Mouse (Mus musculus): Measurements from ENCODE around the gene Myo1a.
A peak's percentile ranks its signal among the peaks of the same experiment; 100 is the strongest.

The Myo1a gene

DNA sequence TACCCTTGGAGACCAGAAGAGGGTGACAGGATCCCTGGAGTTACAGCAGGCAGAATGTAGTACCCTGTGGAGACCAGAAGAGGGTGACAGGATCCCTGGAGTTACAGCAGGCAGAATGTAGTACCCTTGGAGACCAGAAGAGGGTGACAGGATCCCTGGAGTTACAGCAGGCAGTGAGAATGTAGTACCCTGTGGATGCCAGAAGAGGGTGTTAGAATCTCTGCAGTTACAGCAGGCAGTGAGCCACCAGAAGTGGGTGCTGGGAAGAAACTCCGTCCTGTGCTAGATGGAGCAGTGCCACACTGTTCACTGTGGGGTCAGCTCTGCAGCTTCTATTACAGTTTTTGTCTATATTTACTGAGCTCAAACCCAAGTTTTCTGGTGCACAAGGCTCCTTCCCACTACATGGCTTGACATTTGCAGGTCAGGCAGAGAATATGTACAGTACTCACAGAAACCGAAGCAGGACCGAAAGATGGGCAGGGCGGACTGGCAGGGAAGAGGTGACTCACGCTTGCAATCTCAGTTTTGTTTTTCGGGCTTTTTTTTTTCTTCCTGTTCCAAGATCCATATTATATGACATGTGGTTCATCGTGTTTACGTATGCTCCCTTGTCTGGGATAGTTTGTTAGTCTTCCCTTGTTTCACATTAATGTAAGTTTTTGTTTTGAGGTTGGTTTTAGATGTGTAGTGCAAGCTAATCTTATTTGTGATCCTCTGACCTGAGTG is 30.0 kb upstream of the Myo1a start:
- peak; percentile 85 to 86 for DNase-seq (ENCODE audit: low spot score in 2 of 2)

GRCm38 (mm10) chr10:127675859-127676398 is 29.0 kb upstream of the Myo1a start:
- DNase-seq (ENCODE audit: low spot score in 2 of 2), result no peak

GRCm38 (mm10) chr10:127676691-127677548 is 28.1 kb upstream of the Myo1a start:
- peak; percentile 82 to 92 for DNase-seq (ENCODE audit: low spot score in 2 of 2)

GRCm38 (mm10) chr10:127677591-127678336 is 27.2 kb upstream of the Myo1a start:
- DNase-seq (ENCODE audit: low spot score in 2 of 2), result peak in 1 of 2 experiments; percentile 53

- no peak for DNase-seq (ENCODE audit: low spot score in 2 of 2)
These were observed 25.8 kb upstream of the Myo1a start for GRCm38 (mm10) chr10:127679208-127679607.

- DNase-seq (ENCODE audit: low spot score in 2 of 2), result no peak
These were observed 25.1 kb upstream of the Myo1a start for GRCm38 (mm10) chr10:127679881-127680280.

- DNase-seq (ENCODE audit: low spot score in 2 of 2), result no peak
These were observed 22.1 kb upstream of the Myo1a start for GRCm38 (mm10) chr10:127682886-127683285.

DNA sequence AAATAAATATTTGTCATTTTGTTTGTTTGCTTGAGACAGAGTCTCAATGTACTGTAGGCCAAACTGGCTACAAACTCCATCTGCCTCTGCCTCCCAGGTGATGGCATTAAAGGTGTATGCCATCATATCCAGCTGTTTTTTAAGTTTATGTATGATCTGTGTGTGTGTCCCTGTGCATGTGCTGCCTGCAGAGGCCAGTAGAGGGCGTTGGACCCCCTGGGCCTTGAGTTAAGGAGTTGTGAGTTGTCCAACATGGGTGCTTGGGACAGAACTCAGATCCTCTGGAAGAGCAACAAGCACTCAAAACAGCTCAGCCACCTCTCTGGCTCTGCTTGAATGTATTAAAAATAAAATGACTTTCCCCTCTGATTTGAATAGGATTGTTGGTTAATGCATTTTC is 13.9 kb upstream of the Myo1a start:
- DNase-seq (ENCODE audit: low spot score in 2 of 2), result no peak

GRCm38 (mm10) chr10:127694636-127695035 is 10.3 kb upstream of the Myo1a start:
- DNase-seq (ENCODE audit: low spot score in 2 of 2), result no peak

DNA sequence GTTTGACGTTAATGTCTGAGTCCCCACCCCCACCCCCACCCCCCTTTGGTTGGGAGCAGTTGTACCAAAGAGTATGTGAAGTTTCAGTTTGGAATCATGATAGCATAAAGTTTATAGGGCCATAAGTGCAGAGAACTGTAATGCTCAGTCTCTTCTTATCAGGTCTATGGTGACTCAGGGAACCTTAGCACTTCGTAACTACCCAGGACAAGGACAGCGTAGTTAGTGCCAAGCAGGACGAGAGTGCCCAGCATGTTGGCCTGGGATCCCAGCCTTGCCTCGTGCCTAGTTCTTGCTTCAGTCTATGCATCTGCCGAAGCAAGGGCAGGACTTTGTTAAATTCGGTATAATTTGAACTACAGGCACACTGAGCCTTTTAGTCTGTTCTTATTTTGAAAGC is 9.2 kb upstream of the Myo1a start:
- no peak for DNase-seq (ENCODE audit: low spot score in 2 of 2)

GRCm38 (mm10) chr10:127698966-127699365 is 6.0 kb upstream of the Myo1a start:
- no peak for DNase-seq (ENCODE audit: low spot score in 2 of 2)

DNA sequence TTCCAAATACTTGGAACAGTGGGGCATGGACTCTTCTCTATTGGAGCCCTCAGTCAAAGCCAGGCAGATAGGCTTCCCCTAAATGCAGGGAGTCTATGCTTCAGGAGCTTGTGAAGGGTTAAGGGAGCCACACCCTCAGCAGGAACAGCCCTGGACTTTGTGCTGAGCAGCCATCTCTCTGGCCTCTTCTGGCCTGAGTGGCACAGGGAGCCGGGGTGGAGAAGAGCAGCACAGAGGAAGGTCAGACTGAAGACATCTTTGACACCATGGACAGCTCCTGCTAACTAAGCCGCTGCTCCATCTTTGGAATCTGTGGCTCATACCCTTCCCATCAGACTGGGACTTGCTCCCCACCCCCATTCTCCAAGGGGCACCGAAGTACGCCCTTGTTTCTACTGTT is 1.7 kb upstream of the Myo1a start:
- no peak for DNase-seq (ENCODE audit: low spot score in 2 of 2)

DNA sequence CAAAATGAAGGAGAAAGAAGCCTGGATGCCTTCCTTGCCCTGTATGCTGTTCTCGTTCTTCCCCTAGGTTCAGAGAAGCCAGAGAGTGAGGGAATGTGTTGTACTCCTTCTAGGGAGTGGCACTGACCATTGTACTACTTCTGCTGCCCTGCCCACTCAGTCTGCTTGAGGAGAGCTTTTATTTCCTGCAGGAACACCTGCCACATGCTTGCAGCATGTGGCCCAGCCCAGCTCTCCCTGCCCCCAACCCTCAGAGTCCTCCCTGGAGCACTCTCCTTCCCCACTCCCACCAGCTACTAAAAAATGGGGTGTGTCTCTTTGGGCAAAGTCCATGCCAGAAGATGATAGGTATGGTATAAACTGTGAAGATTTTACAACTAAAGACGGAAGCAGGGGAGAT is 677 bp upstream of the Myo1a start:
- no peak for DNase-seq (ENCODE audit: low spot score in 2 of 2)

DNA sequence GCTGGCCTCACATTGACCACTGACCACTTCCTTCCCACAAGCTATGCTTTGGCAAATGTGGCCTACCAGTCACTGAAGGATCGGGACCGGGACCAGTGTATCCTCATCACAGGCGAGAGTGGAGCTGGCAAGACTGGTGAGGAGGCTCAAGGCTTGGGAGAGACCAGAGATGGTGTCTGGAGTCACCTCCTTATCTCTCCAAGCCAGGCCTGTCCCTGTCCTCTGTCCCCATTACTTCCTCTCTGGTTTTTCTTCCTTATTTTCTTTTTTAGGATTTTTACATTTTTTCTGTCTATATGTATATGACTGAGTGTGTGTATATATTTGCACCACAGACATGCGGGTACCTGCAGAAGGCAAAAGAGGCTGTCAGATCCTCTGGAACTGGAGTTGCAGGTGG is 813 bp downstream of the Myo1a start:
- DNase-seq (ENCODE audit: low spot score in 2 of 2), result no peak

- no peak for DNase-seq (ENCODE audit: low spot score in 2 of 2)
These were observed 2.8 kb downstream of the Myo1a start for GRCm38 (mm10) chr10:127707721-127708120.

DNA sequence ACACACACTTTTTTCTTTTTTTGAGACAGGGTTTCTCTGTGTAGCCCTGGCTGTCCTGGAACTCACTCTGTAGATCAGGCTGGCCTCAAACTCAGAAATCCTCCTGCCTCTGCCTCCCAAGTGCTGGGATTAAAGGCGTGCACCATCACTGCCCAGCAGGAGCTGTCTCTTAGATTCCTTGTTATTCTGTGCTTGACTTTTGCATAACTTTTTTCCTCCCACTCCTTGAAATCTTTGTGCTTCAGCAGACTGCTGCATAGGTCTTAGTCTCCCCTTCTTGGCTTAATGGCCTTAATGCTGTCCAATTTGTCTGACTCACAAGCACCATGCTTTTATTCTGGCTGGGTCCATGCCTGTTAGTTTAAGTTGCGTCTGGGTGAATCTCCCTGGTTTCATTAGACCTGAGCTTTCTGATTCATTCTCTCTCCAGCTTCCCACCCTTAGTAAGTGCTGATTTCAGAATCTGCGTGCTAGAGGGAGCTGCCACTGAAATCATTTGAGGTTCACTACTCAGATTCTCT is 3.9 kb downstream of the Myo1a start:
- no peak for DNase-seq (ENCODE audit: low spot score in 2 of 2)

- no peak for DNase-seq (ENCODE audit: low spot score in 2 of 2)
These were observed 5.4 kb downstream of the Myo1a start for GRCm38 (mm10) chr10:127710331-127710730.

GRCm38 (mm10) chr10:127712736-127713135 is 7.8 kb downstream of the Myo1a start:
- DNase-seq (ENCODE audit: low spot score in 2 of 2), result no peak

DNA sequence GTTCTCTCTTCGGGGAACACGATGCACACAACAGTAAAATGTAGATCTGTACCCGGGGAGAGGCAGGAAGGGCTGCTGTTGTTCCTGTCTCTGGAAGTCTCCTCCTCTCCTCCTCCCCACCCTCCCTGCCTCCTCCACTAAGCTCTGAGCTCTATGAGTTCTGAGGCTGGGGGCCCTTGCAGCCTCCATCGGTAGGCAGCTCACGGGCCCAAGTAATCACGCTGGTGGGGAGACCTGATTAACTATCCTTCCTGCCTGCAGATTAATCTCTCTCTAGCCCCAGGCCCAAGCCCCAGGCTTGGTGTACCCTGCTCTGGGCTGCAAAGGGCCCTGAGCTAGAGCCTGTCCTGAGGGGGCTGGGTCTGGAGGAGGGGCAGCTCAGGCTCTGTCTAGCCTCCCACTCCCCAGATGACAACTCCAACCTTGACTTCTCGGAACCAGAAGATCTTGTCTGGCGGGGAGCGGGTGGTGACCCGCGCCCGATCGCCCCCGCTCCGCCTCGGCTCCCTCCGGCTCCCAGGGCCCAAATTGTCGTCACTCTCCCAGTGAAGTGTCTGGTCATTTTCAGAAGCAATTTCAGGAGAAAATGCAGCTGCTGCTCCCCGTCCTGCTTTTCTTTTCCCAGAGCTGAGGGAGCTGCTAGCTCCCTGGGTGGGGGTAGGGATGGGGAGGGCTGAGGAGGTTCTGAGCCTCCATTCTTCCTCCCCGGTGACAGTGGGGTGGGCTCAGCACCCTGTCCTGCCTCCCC is 16.9 kb downstream of the Myo1a start:
- DNase-seq (ENCODE audit: low spot score in 2 of 2), result no peak

DNA sequence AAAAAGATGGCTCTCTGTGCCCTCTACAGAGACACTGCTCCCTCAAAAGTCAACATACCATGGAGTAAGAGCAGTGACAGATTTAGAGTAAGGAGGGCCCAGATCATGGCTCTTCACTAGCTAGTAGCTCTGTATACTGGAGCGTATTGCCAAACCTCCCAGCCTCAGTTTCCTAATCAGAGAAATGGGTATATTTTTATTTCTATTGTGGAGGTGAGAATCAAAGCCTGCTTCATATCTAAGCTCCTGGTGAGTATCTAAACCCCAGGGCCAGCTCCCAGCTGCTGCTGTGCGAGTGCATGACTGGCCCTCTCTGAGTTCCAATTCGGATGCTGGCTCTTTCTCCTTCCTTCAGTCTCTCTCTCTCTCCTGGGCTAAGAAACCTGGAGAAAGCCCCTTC is 19.2 kb downstream of the Myo1a start, which contains the start of gene Tac2:
Gene Tac2 (plus strand): TSS at position 301 of the 400 bp plus-strand sequence.
- DNase-seq (ENCODE audit: low spot score in 2 of 2), result no peak

DNA sequence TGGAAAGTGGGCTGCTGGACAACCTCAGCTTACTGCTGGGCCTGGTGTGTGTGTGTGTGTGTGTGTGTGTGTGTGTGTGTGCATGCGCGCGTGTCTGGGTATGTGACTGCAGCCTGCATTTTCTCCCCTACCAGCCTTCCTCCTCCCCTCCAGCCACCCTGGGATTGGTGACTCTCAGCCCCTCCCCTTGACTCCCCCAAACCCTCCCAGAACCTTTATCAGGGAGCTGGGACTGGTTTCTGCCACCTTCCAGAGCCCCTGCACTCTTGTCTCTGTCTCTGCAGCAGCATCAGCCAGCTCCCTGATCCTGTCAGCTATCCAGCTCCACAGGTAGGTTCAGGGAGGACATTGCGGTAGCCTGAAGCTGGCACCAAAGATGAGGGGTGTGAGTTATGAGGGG is 20.2 kb downstream of the Myo1a start:
- DNase-seq (ENCODE audit: low spot score in 2 of 2), result no peak
